8 mouse cellular contexts compared by ENCODE assay signal in the genomic region with DNA sequence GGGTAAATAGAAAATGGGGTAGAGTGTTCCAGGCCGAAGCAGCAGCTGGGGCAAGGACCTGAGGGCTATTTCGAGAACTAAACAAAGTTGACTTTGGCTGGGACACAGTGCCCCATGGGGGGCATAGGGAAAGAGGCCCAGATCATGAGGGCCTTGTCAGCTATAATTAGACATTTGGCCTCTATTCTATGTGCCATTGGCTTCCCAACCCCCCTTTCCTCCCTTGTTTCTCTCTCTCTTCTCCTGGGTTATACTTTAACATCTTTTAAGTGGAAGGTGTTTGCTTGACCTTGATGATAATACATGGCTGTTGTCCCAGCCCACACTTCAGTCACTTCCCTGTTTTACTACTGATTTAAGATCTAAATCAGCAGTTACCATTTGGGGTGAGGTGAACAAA.
DNase-seq lines count a peak whose midpoint lies in the region; ATAC-seq and TF ChIP-seq lines count a peak whose summit lies in the region.
"Had no signal": no experiment of that assay in that cellular context is flagged by ENCODE, and none has a peak within 500 bp of the region (broad histone marks: within the 10 kb centered on the region; RNA-seq: fewer than 3 reads in every experiment).

No protein-coding gene starts in this region.

- H3K4me3 ChIP-seq in liver, embryonic 16.5 days (ENCODE audit: low read depth, low read length): no peak overlapping the region
- H3K4me3 ChIP-seq in heart, postnatal 0 days (ENCODE audit: low read depth, low read length): no peak overlapping the region
- no peak overlapping the region for H3K4me3 ChIP-seq in stomach, embryonic 16.5 days (replicated peaks; ENCODE audit: low read length)
- H3K4me3 ChIP-seq in left cerebral cortex, adult 2 months: no peak overlapping the region

- H3K27ac ChIP-seq in liver, embryonic 16.5 days (ENCODE audit: low read length): no peak overlapping the region
- H3K27ac ChIP-seq in heart, postnatal 0 days (ENCODE audit: low read depth): peak overlapping the region; percentile 70
- peak overlapping the region; percentile 36; the same call in 1 of the 2 replicates for H3K27ac ChIP-seq in stomach, embryonic 16.5 days (ENCODE audit: low read length)
- no peak overlapping the region for H3K27ac ChIP-seq in left cerebral cortex, adult 2 months

- H3K4me2 ChIP-seq in liver, embryonic 16.5 days (ENCODE audit: low read depth, low read length): no peak overlapping the region
- H3K4me2 ChIP-seq in heart, postnatal 0 days (ENCODE audit: low read depth, low read length): no peak overlapping the region
- H3K4me2 ChIP-seq in stomach, embryonic 16.5 days (ENCODE audit: low read depth, low read length): no peak overlapping the region

- 54% methylated on average over 2 of the region's 2 CpGs for WGBS in liver, embryonic 16.5 days (ENCODE audit: insufficient replicate concordance)
- 42% methylated on average over 2 of the region's 2 CpGs for WGBS in heart, postnatal 0 days
- WGBS in stomach, embryonic 16.5 days: 65% methylated on average over 2 of the region's 2 CpGs

- H3K36me3 ChIP-seq in liver, embryonic 16.5 days (ENCODE audit: control insufficient read depth, insufficient read depth): no peaks in the 10 kb centered on the region
- no peaks in the 10 kb centered on the region for H3K36me3 ChIP-seq in heart, postnatal 0 days (replicated peaks; ENCODE audit: control insufficient read depth, insufficient read depth, low read length)
- no peaks in the 10 kb centered on the region for H3K36me3 ChIP-seq in stomach, embryonic 16.5 days (ENCODE audit: control insufficient read depth, insufficient read depth, low read length)

- no peaks in the 10 kb centered on the region for H3K27me3 ChIP-seq in liver, embryonic 16.5 days (ENCODE audit: control insufficient read depth, insufficient read depth, low read depth, low read length)
- H3K27me3 ChIP-seq in heart, postnatal 0 days (ENCODE audit: control insufficient read depth, insufficient read depth, low read length): no peaks in the 10 kb centered on the region
- H3K27me3 ChIP-seq in stomach, embryonic 16.5 days (ENCODE audit: control insufficient read depth, insufficient read depth, low read length): no peaks in the 10 kb centered on the region

- DNase-seq in liver: no peak
- peak; percentile 64 for DNase-seq in heart, postnatal 0 days (ENCODE audit: low spot score)
- peak; percentile 30 for DNase-seq in kidney, postnatal 10 days
- DNase-seq in left cerebral cortex, adult 2 months (ENCODE audit: extremely low spot score in 1 of 2, low spot score in 2 of 2): no peak

- ATAC-seq in liver, embryonic 16.5 days (ENCODE audit: low read depth): peak; percentile 27; the same call in 1 of the 2 replicates
- ATAC-seq in heart, postnatal 0 days (ENCODE audit: insufficient read depth, low read depth): peak; percentile 81
- peak; percentile 63; the same call in 1 of the 2 replicates for ATAC-seq in stomach, embryonic 16.5 days (ENCODE audit: insufficient read depth, low FRiP score)
- ATAC-seq in CD4-positive, CD25-positive, alpha-beta regulatory T cell, adult 4 months: no peak
- ATAC-seq: hindbrain, embryonic 16.5 days had no signal

- H3K9me3 ChIP-seq in liver, embryonic 16.5 days (replicated peaks; ENCODE audit: control insufficient read depth, low read length): no peaks in the 10 kb centered on the region
- no peaks in the 10 kb centered on the region for H3K9me3 ChIP-seq in heart, postnatal 0 days (replicated peaks; ENCODE audit: control insufficient read depth, low read length)
- no peaks in the 10 kb centered on the region for H3K9me3 ChIP-seq in stomach, embryonic 16.5 days (replicated peaks; ENCODE audit: control insufficient read depth, low read length)

- TF ChIP-seq CTCF in heart, postnatal 0 days (IDR thresholded peaks at IDR 0.05; ENCODE audit: low read depth): no peak
- TF ChIP-seq CTCF in left cerebral cortex, adult 2 months (IDR thresholded peaks at IDR 0.05): no peak

- H3K4me1 ChIP-seq in liver, embryonic 16.5 days (ENCODE audit: control insufficient read depth, low read depth, low read length): no peaks in the 10 kb centered on the region; the same call in none of the 2 replicates
- H3K4me1 ChIP-seq in heart, postnatal 0 days (ENCODE audit: control insufficient read depth, insufficient read depth): peaks cover 27% of the 10 kb centered on the region
- peaks cover 7% of the 10 kb centered on the region for H3K4me1 ChIP-seq in stomach, embryonic 16.5 days (ENCODE audit: control insufficient read depth, insufficient read depth, low read length)

- no peak overlapping the region for H3K9ac ChIP-seq in liver, embryonic 16.5 days (ENCODE audit: low read depth, low read length)
- no peak overlapping the region for H3K9ac ChIP-seq in heart, postnatal 0 days (replicated peaks; ENCODE audit: low read depth, low read length)
- H3K9ac ChIP-seq in stomach, embryonic 16.5 days (ENCODE audit: low read length): no peak overlapping the region

- peak; percentile 70; the same call in 1 of the 2 replicates for TF ChIP-seq EP300 in heart, postnatal 0 days (IDR thresholded peaks at IDR 0.05; ENCODE audit: low read depth)

- intact Hi-C loops in left cerebral cortex, adult 2 months (cut with DNase I): no loop called here

Comparison
In these comparisons a context has a peak if more than half of its experiments do, and no peak if none do; other contexts are left out.
1. H3K27ac ChIP-seq: peak in heart, postnatal 0 days (single experiment) and stomach, embryonic 16.5 days (single experiment); none in liver, embryonic 16.5 days (single experiment) and left cerebral cortex, adult 2 months (single experiment).
2. DNase-seq: peak in heart, postnatal 0 days (single experiment) and kidney, postnatal 10 days (single experiment); none in liver (single experiment) and left cerebral cortex, adult 2 months (0 of 2).